Mouse (Mus musculus): ENCODE results near the gene Mta3.
"Not testable (repeated sequence)": the region's sequence is repeated elsewhere in the genome, so short reads cannot be mapped to it uniquely, and the experiment has no call there.

Mta3 gene

DNA sequence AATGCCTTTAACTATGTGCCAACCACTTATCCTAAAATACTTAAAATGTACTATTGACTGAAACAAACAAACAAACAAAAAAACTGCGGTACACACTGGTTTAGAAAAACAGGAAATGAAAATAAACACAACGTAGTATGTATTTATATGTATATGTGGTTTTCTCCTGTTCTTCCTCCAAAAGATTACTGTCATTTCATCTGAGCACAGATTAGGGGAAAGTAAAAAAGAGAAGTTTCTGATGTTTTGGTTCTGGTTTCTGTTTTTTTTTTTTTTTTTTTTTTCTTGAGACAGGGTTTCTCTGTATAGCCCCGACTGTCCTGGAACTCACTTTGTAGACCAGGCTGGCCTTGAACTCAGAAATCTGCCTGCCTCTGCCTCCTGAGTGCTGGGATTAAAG is 3.6 kb downstream of the Mta3 start:
- DNase-seq: not testable (repeated sequence)

GRCm38 (mm10) chr17:83710639-83711038 is 4.7 kb downstream of the Mta3 start:
- DNase-seq: no peak

GRCm38 (mm10) chr17:83712341-83712740 is 6.4 kb downstream of the Mta3 start:
- no peak for DNase-seq

DNA sequence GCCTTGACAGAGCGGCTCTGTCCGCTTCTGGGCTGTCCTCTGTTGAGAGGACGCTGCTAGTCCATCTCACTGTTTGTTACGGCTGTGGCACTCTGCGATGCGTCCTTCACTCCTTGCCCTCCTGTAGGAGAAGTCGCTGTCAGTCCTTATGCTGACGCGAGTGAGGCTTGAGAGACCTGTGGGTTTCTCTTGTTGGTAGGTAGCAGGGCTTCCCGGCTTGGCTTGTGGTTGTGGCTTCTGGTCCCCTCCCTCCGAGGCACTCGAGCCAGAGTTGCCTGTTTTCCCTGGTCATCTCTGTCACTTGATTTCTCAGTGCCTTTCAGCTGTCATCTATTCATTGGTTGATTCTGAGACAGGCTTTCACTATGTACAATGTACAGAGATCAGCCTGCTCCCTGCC is 14.5 kb downstream of the Mta3 start:
- DNase-seq: no peak

- no peak for DNase-seq
Measured at GRCm38 (mm10) chr17:83721157-83721556, 15.2 kb downstream of the Mta3 start.

DNA sequence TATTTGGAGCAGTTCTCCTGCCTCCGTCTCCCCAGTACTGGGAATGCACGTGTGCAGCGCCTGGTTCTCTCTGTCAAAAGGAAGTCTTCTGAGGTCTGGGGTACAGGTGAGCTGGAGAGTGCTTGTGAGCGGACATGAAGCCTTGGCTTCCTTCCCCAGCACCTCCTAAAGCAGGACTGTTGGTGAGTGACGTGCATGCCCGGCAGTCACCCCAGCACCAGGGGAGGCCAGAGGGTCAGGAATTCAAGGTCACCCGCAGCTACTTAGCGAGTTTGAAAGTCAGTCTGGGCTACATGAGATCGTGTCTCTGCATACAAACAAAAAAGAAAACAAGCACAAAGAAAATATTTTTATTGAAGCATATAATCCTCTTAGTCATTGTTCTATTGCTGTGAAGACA is 17.1 kb downstream of the Mta3 start:
- no peak for DNase-seq

- peak; percentile 20 for DNase-seq
Measured at GRCm38 (mm10) chr17:83726496-83726895, 20.5 kb downstream of the Mta3 start.

DNA sequence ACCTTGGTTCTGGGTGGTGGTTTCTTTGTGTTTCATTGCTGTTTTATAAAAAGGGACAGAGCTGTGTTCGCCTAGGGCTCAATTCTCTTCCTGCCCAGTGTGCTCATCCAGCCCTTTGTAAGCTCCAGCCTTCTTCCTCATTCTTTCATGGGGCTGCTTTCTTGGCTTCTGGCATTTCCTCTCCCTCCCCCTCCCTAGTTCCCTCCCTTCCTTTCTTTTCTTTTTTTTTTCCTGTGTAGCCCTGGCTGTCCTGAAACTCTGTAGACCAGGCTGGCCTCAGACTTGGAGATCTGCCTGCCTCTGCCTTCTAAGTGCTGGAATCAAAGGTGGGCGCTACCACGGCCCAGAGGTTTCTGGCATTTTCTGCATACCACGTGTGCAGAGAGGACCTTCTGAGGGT is 21.7 kb downstream of the Mta3 start:
- DNase-seq: no peak

- no peak for DNase-seq
Measured at GRCm38 (mm10) chr17:83729029-83729428, 23.1 kb downstream of the Mta3 start.

- no peak for DNase-seq
Measured at GRCm38 (mm10) chr17:83730123-83730522, 24.2 kb downstream of the Mta3 start.

DNA sequence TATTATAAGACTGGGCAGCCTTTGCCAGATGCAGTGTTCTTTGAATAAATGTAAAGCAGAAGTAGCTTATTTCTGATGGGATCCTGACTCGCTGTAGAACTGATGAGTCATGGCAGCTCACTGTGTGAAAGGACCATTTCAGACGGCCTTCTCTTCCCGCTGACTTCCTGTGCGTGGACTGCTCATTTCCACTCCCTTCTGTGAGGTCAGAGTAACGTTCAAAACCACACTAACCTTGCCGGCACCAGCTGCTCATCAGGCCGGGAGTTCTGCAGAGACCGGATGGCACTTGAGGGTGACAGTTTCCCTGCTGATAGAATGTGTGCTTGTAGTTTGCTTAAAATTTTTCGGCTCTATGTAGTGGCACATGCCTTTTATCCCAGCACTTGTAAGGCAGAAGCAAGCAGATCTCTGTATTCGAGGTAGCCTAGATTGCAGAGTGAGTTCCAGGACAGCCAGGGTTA is 26.2 kb downstream of the Mta3 start:
- peak; percentile 52 for DNase-seq

DNA sequence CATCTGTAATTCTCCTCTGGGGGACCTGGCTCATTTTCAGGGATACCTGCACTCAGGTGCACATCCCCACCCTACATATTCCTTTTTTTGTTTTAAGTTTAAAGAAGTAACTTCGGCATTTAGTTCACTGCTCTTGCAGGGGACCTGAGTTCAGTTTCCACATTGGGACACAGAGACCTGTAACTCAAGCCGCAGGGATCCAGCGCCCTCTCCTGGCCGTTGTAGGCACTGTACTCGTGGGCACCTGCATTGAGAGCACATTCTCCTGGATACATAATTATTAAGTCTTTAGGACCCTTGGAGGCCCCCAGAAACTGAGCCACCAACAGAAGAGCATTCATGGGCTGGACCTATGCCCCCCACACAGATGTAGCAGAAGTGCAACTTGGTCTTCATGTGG is 26.8 kb downstream of the Mta3 start:
- DNase-seq: peak; percentile 59

- no peak for DNase-seq
Measured at GRCm38 (mm10) chr17:83736701-83737100, 30.7 kb downstream of the Mta3 start.

- DNase-seq: no peak
Measured at GRCm38 (mm10) chr17:83737775-83738174, 31.8 kb downstream of the Mta3 start.

DNA sequence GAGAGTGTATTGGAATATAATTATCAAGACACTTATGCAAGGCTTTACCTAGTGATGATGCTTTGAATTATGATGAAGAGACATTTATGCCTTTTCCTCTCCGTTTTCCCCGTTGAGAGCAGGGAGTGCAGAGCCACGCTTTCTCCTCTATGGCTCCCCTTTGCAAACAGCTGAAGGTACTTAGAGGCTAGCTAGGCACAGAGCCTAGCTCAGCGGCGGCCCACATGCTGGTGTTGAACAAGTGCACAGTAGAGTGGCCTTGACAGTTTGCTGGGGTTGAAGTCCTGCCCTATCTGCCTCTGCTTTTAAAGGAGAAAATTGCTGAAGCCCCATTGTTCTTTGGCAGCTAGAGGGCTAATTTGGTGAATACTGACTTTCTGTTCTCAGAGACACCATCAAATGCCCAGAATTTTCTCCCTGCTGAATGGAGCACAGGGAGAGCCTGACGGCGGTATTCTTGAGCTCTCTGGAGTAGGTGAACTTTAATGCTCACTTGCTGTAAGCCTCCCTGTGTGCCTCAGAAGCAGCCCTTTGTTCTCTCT is 34.2 kb downstream of the Mta3 start:
- no peak for DNase-seq

DNA sequence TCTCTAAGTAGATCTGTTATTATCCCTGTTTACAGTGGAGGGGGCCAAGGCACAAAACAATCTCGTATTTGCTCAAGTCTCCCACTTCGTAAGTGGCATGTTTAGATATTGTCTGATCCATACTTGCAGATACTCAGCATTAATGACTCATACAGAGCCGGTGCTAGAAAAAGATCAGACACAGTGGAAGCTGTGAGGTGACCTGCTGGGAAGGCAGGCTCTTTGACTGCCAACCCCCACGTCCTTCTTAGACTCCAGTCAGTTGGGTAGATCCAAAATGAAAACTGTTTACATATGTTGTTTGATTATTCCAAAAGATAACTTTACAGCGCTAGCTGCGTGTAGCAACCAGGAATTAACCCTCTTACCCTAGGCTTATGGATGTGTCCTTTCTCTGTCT is 35.3 kb downstream of the Mta3 start:
- DNase-seq: no peak

- DNase-seq: no peak
Measured at GRCm38 (mm10) chr17:83744231-83744824, 38.4 kb downstream of the Mta3 start.

DNA sequence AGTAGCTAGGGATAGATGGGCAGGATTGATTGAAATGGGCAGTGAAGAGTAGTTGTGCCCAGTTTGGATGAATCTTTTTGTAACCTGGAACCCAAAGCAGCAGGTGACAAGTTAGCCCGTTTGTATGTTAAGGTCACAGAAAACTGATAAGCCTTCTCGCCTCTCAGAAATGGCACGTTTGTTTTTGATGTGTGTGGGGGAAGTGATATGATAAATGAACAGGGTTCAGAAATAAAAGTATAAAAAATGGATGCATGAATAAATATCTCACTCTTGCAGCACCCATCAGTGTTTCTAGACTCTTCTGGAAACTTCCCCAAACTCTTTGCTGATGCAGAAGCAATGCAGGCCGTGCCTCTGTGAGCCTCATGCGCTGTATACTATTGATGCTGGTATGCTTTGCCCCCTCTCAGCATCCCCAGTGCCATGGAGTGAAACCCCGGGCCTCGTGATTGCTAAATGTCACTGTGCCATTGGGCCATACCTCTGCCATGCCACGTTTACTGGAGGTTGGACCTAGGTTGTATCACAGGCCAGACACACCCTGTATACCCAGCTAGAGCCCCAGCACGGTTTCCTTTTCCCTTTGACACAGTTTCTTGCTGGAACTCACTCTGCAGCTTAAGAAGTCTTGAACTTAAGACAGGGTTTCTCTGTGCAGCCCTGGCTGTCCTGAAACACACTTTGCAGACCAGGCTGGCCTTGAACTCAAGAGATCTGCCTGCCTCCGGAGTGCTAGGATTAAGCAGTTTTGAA is 41.6 kb downstream of the Mta3 start:
- no peak for DNase-seq

DNA sequence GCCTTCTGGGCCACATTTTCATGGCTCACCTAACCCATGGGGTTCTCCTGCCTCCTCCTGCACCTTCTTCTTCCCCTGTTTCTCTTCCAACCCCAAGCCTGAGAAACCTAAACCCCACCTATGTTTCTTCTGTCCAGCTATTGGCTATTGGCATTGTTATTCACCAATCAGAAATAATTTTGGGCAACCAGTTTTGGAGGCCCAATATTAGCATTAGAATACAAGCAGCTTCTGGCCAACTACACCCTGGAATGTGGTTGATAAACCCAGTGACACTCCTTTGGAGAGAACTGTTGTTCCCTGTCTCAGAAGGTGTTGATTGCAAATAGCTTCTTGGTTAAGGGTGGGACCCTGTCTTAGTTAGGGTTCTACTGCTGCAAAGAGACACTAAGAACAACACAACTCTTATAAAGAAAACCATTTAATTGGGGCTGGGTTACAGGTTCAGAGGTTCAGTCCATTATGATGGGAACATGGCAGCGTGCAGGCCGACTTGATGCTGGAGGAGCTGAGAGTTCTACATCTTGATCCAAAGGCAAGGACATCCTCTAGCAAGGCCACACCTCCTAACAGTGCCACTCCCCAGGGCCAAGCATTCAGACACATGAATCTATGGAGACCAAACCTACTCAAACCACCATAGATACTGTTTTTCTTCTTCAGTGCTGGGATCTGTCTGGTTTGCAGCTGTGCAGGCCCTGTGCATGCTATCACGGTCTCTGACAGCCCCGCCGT is 44.4 kb downstream of the Mta3 start:
- no peak for DNase-seq

- no peak for DNase-seq
Measured at GRCm38 (mm10) chr17:83753112-83753899, 47.3 kb downstream of the Mta3 start.

- no peak for DNase-seq
Measured at GRCm38 (mm10) chr17:83758096-83758495, 52.1 kb downstream of the Mta3 start.

DNA sequence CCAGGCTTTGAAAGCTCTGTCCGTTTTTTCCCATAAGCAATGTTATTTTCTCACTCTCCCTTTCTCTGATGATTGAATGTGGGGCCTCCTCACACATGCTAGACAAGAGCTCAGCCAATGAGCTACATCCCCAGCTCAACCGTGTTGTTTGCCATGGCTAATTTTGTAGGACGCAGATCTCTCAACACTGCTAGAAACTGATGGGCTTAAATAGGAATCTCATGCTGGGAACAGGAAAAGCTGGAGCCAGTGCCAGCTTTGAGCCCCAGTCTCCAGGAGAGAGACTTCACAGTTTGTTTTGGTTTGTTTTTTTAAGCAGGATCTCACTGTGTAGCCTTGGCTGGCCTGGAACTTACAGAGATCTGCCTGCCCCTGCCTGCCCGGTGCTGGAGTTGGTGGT is 53.6 kb downstream of the Mta3 start:
- no peak for DNase-seq

GRCm38 (mm10) chr17:83764538-83764937 is 58.6 kb downstream of the Mta3 start:
- DNase-seq: no peak

Measured in kidney, postnatal 14 days (tissue).